Mouse (Mus musculus) neutrophil, adult 5-6 weeks (primary cell): ENCODE measurements around the gene Fbxo4. TPM values are rescaled to one million over a fixed set of nuclear protein-coding genes. Genes with fewer than 3 reads are reported as not detected.
A peak's percentile ranks its signal among the peaks of the same experiment; 100 is the strongest.

Experiments used
- ATAC-seq: fragments of 151-379, 151-347 bp; 2 replicates; pipeline ENCODE4 v1.8.0; 2017; ENCODE audit warnings: mild to moderate bottlenecking, moderate TSS enrichment; ENCODE audit not compliant: insufficient number of reproducible peaks, poor library complexity, low FRiP score, severe bottlenecking; ENCODE audit errors: extremely low read depth
- total RNA-seq: library from RNA; stranded (forward); fragments of 200-1000 nt; gene quantifications from 2 replicates; pipeline ENCODE4 v1.2.3, GENCODE M21; 2017

Fbxo4 gene
- total RNA-seq: 19.2 and 27.9 TPM in 2 replicates

- ATAC-seq: peak; percentile 93
Observed at GRCm38 (mm10) chr15:3979061-3979848, at the start of gene Fbxo4. Fbxo4 (minus strand) TSS chr15:3979573.

DNA sequence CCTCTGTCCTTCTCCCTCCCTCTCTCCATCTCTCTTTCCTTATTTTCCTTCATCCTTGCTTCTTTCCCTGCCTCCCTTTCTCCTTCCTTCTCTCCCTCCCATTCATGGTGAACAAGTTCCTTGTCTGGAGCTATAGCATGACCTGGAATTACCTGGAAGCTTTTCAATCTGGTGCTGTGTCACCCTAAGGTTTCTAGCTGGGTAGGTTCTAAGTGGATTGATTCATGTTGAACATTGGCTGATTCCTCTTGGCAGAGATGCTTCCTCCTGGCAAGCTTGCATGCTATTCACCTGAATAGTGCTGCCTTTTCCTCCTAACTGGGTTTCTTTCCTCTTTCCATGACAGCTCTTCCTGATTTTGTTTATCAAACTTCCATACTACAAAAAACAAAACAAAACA lies 49.6 kb upstream of the Fbxo4 start:
- no peak for ATAC-seq

DNA sequence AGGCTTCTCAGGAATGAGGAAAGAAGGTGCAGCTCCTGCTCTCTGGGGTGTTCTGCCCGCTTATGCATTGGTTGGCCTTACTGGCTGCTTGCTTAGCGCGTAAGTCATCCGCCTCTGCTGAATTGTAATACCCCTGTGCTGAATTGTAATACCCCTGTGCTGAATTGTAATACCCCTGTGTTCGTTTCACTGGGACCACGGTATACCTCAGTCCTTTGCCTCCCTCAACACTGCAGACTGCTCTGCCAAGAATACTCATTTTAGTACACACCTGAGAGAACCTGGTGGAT lies 49.0 kb upstream of the Fbxo4 start:
- no peak for ATAC-seq

GRCm38 (mm10) chr15:4027671-4028410 lies 48.5 kb upstream of the Fbxo4 start:
- no peak for ATAC-seq

DNA sequence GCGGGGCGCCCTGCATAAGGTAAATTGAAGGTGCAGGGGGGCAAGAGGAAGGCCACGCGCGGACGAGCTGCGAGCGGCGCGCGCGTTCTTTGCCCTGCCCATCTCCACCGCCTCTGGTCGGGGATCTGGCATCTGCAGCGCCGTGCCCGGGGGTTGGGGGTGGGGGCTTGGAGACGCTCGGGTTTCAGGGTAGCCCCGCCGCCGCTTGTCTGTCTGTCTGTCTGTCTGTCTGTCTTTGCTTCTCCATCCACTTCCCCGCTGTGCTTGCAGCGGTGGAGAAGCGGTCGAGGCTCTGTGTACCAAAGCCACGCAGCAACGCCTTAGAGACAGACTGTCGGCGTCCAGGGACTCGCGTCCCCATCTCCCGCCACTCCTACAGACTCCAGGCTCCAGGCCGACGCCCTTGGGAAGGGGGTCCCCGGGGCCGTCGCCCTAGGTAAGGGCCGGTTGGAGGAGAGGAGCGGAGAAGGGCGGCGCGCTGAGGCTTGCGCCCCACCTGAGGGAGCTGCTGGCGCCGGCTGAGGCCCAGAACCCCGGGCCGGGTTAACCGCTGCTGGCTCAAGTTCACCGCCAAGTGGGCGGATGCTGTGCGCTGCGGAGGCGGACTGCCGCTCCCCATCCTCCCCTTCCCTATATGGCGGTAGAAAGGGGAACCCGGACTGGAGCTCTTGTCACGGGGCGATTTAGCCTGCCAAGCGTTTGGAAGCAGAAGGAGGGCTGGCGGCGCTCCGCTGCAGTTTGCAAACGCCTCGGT lies 47.6 kb upstream of the Fbxo4 start:
- ATAC-seq: peak; percentile 88

- peak; percentile 76 for ATAC-seq
Observed at GRCm38 (mm10) chr15:4026231-4026773, 46.9 kb upstream of the Fbxo4 start, which contains the start of gene Oxct1. Oxct1 (plus strand) TSS chr15:4026383.

GRCm38 (mm10) chr15:4025508-4025904 lies 46.1 kb upstream of the Fbxo4 start:
- ATAC-seq: no peak

GRCm38 (mm10) chr15:4024726-4025507 lies 45.5 kb upstream of the Fbxo4 start:
- no peak for ATAC-seq

GRCm38 (mm10) chr15:4023747-4024146 lies 44.4 kb upstream of the Fbxo4 start:
- no peak for ATAC-seq

GRCm38 (mm10) chr15:4020711-4021110 lies 41.3 kb upstream of the Fbxo4 start:
- ATAC-seq: no peak

DNA sequence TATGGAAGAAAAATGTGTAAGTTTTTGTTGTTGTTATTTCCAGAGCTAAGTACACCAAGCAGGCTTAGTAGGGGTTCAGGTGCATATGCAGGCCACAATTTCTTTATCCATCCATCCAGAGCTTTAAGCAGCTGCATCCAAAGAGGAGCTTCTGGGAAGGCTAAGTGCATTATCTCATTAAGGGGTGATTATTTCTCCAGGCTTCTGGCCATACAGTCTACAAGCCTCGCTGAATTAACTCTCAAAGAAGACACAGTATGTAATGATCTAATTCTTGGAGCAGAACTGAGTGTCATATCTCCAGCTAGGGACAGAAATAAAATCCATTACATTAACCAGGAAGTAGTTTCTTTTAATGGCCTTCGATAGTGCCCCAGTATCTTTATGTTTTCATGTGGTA lies 34.5 kb upstream of the Fbxo4 start:
- ATAC-seq: no peak

- ATAC-seq: no peak
Observed at GRCm38 (mm10) chr15:4000536-4000935, 21.2 kb upstream of the Fbxo4 start.

GRCm38 (mm10) chr15:3999144-3999543 lies 19.8 kb upstream of the Fbxo4 start:
- no peak for ATAC-seq

DNA sequence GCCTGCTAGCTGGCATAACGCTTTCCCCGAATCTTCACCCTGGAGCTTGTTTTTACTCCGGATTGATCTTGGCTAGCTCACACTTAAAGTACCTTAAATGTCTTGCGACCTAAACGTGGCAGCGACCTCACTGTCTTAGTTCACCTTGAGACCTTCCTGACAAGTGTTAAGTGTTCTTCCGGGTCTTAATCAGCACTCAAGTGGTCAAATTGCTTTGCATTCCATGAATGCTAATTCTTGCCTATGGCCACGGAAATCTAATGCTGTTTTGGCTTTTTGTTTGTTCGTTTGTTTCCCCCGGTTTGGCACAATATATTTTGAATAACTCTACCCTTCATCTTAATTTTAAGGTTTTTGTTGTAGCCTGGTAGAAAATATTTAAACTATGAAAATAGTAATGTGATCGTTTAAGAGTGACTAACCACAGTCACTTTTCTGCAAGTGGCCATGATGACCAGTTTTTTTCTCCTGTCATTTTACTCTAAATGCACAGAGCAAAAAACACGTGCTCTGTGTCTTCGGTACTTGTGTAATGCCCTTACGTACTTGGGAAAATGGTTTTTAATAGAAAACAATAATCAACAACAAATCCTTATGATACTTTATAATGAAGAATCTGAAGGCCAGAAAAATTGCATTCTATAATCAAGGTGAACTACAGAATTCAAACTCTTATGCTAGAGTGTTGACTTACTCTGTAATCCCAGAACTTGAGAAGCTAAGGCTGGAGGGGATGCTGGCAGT lies 17.1 kb upstream of the Fbxo4 start:
- no peak for ATAC-seq

- ATAC-seq: peak; percentile 97
Observed at GRCm38 (mm10) chr15:3995448-3996266, 16.3 kb upstream of the Fbxo4 start, which contains the start of gene AW549877. AW549877 (minus strand) TSS chr15:3995744.

- no peak for ATAC-seq
Observed at GRCm38 (mm10) chr15:3994852-3995447, 15.6 kb upstream of the Fbxo4 start.

DNA sequence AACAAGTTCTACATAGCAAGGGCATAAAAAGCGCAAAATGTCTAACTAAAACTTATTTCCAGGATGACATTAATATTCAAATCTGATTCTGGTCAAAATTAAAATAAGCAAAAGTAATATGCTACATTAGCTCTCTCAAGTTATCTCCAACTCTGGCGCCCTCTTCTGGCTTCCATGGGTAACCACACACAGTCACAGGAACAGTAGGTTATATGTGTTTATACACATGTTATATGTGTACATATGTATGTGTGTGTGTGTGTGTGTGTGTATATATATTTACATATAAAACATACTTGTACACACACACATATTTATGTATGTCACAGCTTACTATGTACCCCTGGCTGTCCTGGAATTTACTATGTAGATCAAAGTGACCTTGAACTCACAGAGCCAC lies 8.6 kb upstream of the Fbxo4 start:
- ATAC-seq: peak; percentile 84
